Mouse (Mus musculus) thymus, postnatal 10 days (tissue): ENCODE results near the gene Pakap.

Source experiments
- DNase-seq, 2 experiments: peaks; one replicate each; pipeline ENCODE4 v3.0.0; 2021; ENCODE audit warnings: low spot score in 2 of 2

The Pakap gene

GRCm38 (mm10) chr4:57567666-57568206 lies at the start of gene Pakap:
Gene Pakap, plus strand, starts transcription at chr4:57568179.
- DNase-seq: peak; percentile 3 to 21

DNA sequence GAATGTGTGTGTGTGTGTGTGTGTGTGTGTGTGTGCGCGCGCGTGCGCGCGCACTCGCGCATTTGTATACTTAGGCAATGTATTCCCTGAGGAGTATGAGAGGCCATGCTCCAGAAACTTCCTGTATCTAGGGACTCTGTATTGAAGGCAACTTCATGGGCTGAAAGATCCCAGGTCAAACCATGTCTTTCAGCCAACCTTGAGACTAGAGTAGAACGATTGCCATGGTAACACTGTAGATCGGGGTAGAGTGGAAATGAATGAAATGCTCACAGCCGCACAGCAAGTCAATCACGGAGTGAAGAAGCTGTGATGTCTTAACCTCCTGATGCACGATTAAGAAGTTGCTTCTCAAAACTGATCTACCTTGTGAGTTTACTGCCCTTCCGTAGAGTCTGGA lies 44.5 kb upstream of the Pakap start:
- DNase-seq: no peak

DNA sequence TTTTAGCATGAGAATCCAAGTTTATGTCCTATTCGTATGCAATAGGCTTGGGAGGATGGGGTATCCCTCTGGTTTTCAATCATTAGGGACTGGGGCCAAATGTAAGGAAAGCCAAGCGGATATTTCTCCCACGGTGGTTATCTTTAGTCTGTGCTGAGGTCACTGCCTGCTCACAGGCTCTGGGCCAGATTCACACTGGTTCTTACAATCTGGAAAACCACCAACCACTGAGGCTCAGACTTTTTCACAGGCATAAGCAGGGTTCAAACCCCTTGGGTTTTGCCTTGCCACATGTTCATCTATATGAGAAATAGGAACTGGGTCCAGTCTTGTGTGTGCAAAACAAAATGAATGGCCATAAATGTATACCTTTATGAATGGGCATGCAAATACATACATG lies 43.5 kb upstream of the Pakap start:
- no peak for DNase-seq

- no peak for DNase-seq
Measured at GRCm38 (mm10) chr4:57525221-57526011, 42.6 kb upstream of the Pakap start.

DNA sequence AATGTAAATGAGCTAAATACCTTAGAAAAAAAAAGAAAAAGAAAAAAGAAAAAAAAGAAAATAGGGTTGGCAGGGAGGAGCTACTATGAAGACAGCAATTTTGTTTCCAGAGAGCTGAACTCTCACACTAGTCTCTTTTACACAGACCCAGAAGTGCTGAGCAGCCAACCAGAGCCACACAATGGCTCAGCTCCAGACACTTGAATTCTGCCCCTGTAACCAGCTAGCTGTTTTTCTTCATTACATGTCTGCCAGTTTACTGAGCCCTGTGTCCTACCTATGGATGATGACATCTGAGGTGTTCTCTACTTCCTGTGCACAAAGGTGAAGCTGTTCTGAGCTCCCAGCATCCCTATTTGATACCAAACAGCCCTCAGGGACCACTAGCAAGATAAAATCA lies 39.7 kb upstream of the Pakap start:
- DNase-seq: no peak

GRCm38 (mm10) chr4:57533686-57534085 lies 34.3 kb upstream of the Pakap start:
- no peak for DNase-seq

DNA sequence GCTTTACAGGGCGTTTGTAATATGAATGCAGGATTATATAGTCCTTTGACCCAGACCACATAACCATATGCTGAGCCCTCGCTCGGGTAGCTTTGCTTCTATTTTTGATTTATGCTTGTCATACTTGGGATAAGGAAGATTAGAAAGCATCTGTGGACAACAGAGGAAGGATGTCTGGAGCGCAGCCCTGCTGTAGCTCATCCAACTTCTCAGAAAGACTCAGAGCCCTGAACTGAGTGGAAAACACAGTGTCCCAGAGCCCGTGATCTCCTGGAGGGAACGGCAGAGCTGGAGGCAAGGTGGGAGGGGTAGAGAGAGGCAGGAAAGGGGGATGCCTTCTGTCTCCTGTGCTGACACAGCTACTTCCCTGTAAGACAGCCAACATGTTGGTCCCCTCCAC lies 33.7 kb upstream of the Pakap start:
- no peak for DNase-seq

GRCm38 (mm10) chr4:57535087-57535486 lies 32.9 kb upstream of the Pakap start:
- DNase-seq: peak in 1 of 2 experiments; percentile 5

DNA sequence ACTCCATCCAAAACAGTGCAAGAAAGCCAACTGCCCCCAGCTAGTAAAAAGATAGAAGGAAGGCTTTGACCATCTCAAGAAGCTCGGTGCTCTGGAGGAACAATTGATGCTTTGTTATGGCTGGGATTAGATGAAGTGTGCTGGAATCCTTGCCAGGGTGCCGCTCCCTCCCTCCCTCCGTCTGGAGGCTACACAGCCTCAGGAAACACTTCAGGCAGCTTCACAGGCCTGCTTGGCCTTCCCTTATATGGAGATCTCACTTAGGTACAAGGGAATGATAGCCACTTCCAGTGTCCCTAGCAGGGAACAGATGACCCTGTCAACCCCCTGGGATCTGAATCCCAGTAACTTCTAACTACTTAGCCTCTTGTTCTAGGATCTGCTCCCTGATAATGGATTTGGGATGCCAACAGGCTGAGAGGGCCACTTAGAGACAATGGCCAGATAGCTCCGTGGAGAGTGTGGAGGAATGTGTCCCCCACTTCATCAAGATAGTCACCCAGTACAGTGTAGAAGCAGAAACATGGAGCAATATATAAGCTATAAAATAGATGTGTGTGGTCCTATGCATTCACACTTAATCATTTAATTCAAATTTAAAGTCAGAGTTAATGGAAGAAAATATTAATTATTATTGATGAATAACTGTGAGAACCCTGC lies 29.8 kb upstream of the Pakap start:
- no peak for DNase-seq

GRCm38 (mm10) chr4:57543692-57544256 lies 24.2 kb upstream of the Pakap start:
- DNase-seq: no peak

DNA sequence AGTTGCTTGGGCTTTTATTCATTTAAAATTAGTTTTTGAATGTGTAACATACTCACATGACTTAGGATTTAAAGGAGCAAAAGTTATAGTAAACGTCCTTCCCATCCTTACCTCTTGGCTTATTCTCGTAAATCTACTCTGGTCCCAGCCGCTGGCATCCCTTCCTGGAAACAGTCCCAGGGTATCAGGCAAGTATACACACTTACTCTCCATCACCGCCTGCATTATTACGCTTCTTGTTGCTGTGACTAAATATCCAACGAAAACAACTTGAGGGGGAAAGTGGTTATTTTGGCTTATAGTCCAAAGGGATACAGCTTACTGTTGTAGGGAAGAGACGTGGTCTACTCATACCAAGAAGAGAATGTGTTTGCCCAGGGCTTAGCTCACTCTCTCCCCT lies 20.2 kb upstream of the Pakap start:
- DNase-seq: no peak

GRCm38 (mm10) chr4:57550216-57550615 lies 17.8 kb upstream of the Pakap start:
- no peak for DNase-seq

DNA sequence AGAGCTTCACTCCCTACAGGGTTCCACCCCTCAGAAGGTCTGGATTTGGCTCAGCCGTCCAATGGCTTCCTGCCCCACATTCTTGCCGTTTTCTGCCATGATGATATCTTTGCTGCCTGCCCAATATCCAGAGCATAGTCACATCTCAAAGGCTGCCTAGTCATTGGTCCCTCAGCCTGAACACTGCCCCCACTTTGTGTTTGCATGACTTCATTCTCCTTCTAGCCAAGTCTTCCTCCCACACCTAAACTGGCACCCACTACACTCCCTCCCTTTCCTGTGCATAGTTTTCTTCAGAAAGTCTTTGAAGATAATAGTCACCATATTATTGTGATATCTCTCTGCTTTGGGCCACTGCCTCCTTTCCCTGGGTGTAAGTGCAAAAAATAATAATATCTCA lies 10.9 kb upstream of the Pakap start:
- no peak for DNase-seq

- DNase-seq: no peak
Measured at GRCm38 (mm10) chr4:57559438-57559837, 8.5 kb upstream of the Pakap start.

GRCm38 (mm10) chr4:57560010-57560409 lies 8.0 kb upstream of the Pakap start:
- DNase-seq: no peak

DNA sequence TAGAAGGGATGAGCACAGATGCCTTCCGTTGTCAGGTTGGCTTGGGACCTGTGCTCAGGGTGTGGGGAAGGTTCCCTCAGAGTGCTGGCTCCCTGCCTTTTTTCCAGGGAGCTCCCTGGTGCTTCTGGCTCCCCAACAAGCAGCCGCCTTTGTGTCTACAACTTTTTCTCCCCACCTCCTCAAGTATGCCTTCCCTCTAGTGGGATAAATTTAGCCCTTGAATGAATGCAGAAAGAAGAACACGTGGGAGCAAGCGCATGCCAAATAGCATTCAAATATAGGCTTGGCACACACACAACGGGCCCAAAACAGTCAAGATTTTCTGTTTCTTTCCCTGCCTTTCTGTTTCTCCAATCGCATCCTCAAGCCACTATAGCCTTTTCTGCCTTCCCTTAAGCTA lies 6.9 kb upstream of the Pakap start:
- no peak for DNase-seq

- DNase-seq: no peak
Measured at GRCm38 (mm10) chr4:57565283-57565682, 2.7 kb upstream of the Pakap start.

- peak; percentile 4 to 20 for DNase-seq
Measured at GRCm38 (mm10) chr4:57565811-57566210, 2.2 kb upstream of the Pakap start.

- DNase-seq: no peak
Measured at GRCm38 (mm10) chr4:57568268-57569068, 489 bp downstream of the Pakap start.

DNA sequence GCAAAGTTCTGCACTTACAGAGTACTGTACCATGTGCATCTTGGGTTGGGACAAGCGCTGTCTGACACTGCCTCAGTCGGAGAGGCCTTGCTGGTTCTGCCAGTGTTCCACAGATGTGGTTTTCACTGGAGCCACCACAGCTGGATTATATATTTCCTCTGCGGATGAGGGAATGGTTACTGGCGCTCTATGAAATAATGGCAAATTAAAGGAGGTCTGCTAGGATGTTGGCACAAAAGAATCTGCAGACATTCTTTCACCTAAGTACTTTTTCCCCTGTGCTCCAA lies 1.0 kb downstream of the Pakap start:
- no peak for DNase-seq

DNA sequence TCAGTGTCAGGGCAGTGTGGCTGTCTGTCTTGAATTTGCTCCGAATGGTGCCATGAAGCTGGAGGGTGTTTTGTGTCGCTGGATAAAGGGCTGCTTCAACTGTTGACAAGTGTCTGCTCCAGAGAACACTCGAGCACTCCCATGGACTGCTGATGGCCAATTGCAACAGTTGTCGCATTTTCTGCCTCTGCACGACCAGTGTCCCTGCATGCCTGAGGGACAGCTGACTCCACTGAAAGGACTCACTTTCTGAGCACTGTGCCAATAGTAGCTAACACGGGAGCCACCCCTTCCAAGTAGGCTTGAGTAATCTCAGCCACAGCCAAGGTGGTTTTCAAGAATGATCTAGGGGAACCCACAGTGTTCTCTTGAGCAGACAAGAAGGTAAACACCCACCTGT lies 1.7 kb downstream of the Pakap start:
- no peak for DNase-seq

- no peak for DNase-seq
Measured at GRCm38 (mm10) chr4:57570229-57570628, 2.2 kb downstream of the Pakap start.
